Mouse (Mus musculus) ovary, adult 10 weeks (tissue): ENCODE results near the gene Itih4. TPM values are rescaled to one million over a fixed set of nuclear protein-coding genes. Genes with fewer than 3 reads are reported as not detected.

ENCODE experiments used
- polyA plus RNA-seq: library from polyadenylated mRNA; stranded (reverse); fragments of 350-450 nt; fragmentation: Illumina TruSeq; extraction: RNeasy Lipid Tissue Mini Kit (QIAGEN cat#74804); gene quantifications from one replicate; pipeline ENCODE4 v1.2.3, GENCODE M21; 2014

Itih4 gene
- not detected for polyA plus RNA-seq

GRCm38 (mm10) chr14:30886204-30886603, at the start of gene Itih4:
Gene Itih4, plus strand, starts transcription at chr14:30886476.

DNA sequence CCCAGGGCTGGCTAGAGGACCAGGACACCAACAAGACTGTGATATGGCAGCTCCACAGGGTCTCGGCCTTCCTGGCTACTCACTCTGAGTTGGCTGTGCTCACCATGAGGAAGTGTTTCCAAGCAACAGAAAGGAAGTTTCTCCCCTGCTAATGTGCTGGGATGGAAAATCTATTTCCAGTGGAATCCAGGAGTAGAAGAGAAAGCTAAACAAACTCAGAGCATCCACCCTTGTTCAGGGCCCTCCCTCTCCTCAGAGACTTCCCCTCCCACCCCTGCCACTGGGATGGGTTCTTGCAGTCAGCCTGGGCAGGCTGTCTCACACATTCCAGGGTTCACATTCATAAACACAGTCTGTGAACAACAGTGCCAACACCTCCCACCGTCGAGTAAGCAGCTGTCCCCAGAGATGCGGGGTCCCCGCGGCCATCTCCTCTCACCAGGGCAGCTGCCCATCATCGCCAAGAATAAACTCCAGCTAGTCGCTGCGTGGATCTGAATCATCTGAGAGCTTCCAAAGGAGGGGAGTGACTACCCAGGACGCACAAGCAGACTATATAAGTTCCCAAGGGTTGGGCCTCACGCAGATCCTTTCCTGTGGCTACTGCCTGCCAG, 7.2 kb upstream of the Itih4 start, which contains the start of gene Mustn1:
Mustn1 (plus strand) TSS at position 243 of the 614 bp plus-strand sequence.

GRCm38 (mm10) chr14:30923375-30924105, 37.3 kb downstream of the Itih4 start, which contains the start of gene Itih3:
Gene Itih3, minus strand, starts transcription at chr14:30923760.

GRCm38 (mm10) chr14:30943038-30943437, 56.8 kb downstream of the Itih4 start, which contains the start of gene Itih1:
Gene Itih1, minus strand, starts transcription at chr14:30943289.

GRCm38 (mm10) chr14:30951154-30951825, 65.0 kb downstream of the Itih4 start, which contains the start of gene Nek4:
Gene Nek4, plus strand, starts transcription at chr14:30951377.

Other genes starting within 250 kb of the Itih4 start
- gene Rft1, start 232.1 kb upstream of the Itih4 start, polyA plus RNA-seq, result 24.8 TPM
- 23.0 TPM for gene Sfmbt1, start 171.6 kb upstream of the Itih4 start, polyA plus RNA-seq
- gene Tmem110, start 60.9 kb upstream of the Itih4 start, polyA plus RNA-seq, result 8.4 TPM
- 4.1 TPM for gene Mustn1, start 7.3 kb upstream of the Itih4 start, polyA plus RNA-seq
- 1.3 TPM for gene Itih3, start 37.3 kb downstream of the Itih4 start, polyA plus RNA-seq
- not detected for gene Itih1, start 56.8 kb downstream of the Itih4 start, polyA plus RNA-seq
- 22.2 TPM for gene Nek4, start 64.9 kb downstream of the Itih4 start, polyA plus RNA-seq
- gene Glt8d1, start 114.9 kb downstream of the Itih4 start, polyA plus RNA-seq, result 139 TPM
- gene Spcs1, start 115.2 kb downstream of the Itih4 start, polyA plus RNA-seq, result 392 TPM
- 187 TPM for gene Pbrm1, start 132.7 kb downstream of the Itih4 start, polyA plus RNA-seq
- gene Gnl3, start 132.7 kb downstream of the Itih4 start, polyA plus RNA-seq, result 159 TPM
- gene Smim4, start 242.5 kb downstream of the Itih4 start, polyA plus RNA-seq, result 6.6 TPM
- gene Nt5dc2, start 244.6 kb downstream of the Itih4 start, polyA plus RNA-seq, result 3.3 TPM